Mouse (Mus musculus) liver, embryonic 13.5 days (tissue): Measurements from ENCODE around the gene Duoxa1. TPM values are rescaled to one million over a fixed set of nuclear protein-coding genes. Genes with fewer than 3 reads are reported as not detected.
"Not testable (repeated sequence)": the region's sequence is repeated elsewhere in the genome, so short reads cannot be mapped to it uniquely, and the experiment has no call there.

Experiments
- ATAC-seq: fragments of 200-750 bp; cut with Nextera tagmentation; 2 replicates; pipeline ENCODE4 v1.8.0; 2017; ENCODE audit warnings: low read depth, mild to moderate bottlenecking, moderate number of reproducible peaks, moderate library complexity
- DNase-seq: peaks from one replicate; pipeline ENCODE4 v3.0.0; 2022
- H3K27ac ChIP-seq: fragments of 300-500 bp; sonication (generic); 2 replicates; pipeline ENCODE4 v1.5.1; 2015; ENCODE audit warnings: moderate library complexity, mild to moderate bottlenecking, inconsistent platforms
- H3K27me3 ChIP-seq: fragments of 300-500 bp; sonication (generic); 2 replicates; pipeline ENCODE4 v1.6.1; 2015; ENCODE audit warnings: mild to moderate bottlenecking, inconsistent platforms
- H3K36me3 ChIP-seq: fragments of 300-500 bp; sonication (generic); 2 replicates; pipeline ENCODE4 v1.6.1; 2015; ENCODE audit warnings: mild to moderate bottlenecking, inconsistent platforms
- H3K4me1 ChIP-seq: fragments of 300-500 bp; sonication (generic); replicated peaks from 2 replicates; pipeline ENCODE4 v1.6.1; 2015; ENCODE audit warnings: inconsistent platforms
- H3K4me2 ChIP-seq: fragments of 300-500 bp; sonication (generic); 2 replicates; pipeline ENCODE4 v1.6.1; 2015; ENCODE audit warnings: inconsistent platforms, mild to moderate bottlenecking, moderate library complexity
- H3K4me3 ChIP-seq: fragments of 300-500 bp; sonication (generic); replicated peaks from 2 replicates; pipeline ENCODE4 v1.5.1; 2015; ENCODE audit warnings: mild to moderate bottlenecking, inconsistent platforms
- H3K9ac ChIP-seq: fragments of 300-500 bp; sonication (generic); 2 replicates; pipeline ENCODE4 v1.6.1; 2015; ENCODE audit warnings: mild to moderate bottlenecking, inconsistent platforms
- H3K9me3 ChIP-seq: fragments of 300-500 bp; sonication (generic); replicated peaks from 2 replicates; pipeline ENCODE4 v1.6.1; 2016; ENCODE audit warnings: inconsistent platforms
- WGBS: fragments of 180-500 bp; shearing (Covaris S2); methylation state at CpG from one replicate; pipeline ENCODE4 v1.1.7; 2015; ENCODE audit not compliant: insufficient replicate concordance; 5-methylcytosine and 5-hydroxymethylcytosine counted together
- polyA plus RNA-seq: library from polyadenylated mRNA; unstranded; fragments of >200 nt; fragmentation: Nextera tagmentation; extraction: Ambion mirVana; gene quantifications from 2 replicates; pipeline ENCODE4 v1.2.1, GENCODE M21; 2015

Duoxa1 gene
- polyA plus RNA-seq, 1 experiment from 2014 or later = not detected

GRCm38 (mm10) chr2:122351156-122351930, 37.8 kb upstream of the Duoxa1 start:
- no peak overlapping the region for H3K9ac ChIP-seq
- peaks cover 18% of the 10 kb centered on the region for H3K36me3 ChIP-seq
- 72% methylated on average over 5 of the region's 5 CpGs for WGBS
- ATAC-seq (no peak), DNase-seq (no peak)
- H3K4me1 ChIP-seq = peaks cover 38% of the 10 kb centered on the region
- H3K27me3 ChIP-seq = 0 out of 2 replicates have a peak, but pooled peaks cover 6% of the 10 kb centered on the region
- H3K9me3 ChIP-seq = no peaks in the 10 kb centered on the region
- H3K27ac ChIP-seq = no peak overlapping the region
- H3K4me3 ChIP-seq = no peak overlapping the region
- H3K4me2 ChIP-seq = no peak overlapping the region

- Histone ChIP-seq H3K4me3 (peak overlapping the region; percentile 73), H3K9ac (peak overlapping the region; percentile 82), H3K36me3 (peaks cover 9% of the 10 kb centered on the region; the same call in 1 of the 2 replicates), H3K4me2 (peak overlapping the region; percentile 91), H3K27me3 (0 out of 2 replicates have a peak, but pooled peaks cover 6% of the 10 kb centered on the region), H3K27ac (peak overlapping the region; percentile 78), H3K9me3 (no peaks in the 10 kb centered on the region), H3K4me1 (peaks cover 38% of the 10 kb centered on the region)
- DNase-seq (no peak), ATAC-seq (peak; percentile 64)
- WGBS = 15% methylated on average over 14 of the region's 14 CpGs
Observed at GRCm38 (mm10) chr2:122349136-122349785, 35.7 kb upstream of the Duoxa1 start.

GRCm38 (mm10) chr2:122348531-122349131, 35.1 kb upstream of the Duoxa1 start:
- Histone ChIP-seq H3K27ac (peak overlapping the region; percentile 78), H3K4me3 (peak overlapping the region; percentile 73), H3K27me3 (0 out of 2 replicates have a peak, but pooled peaks cover 6% of the 10 kb centered on the region), H3K4me1 (peaks cover 35% of the 10 kb centered on the region), H3K36me3 (peaks cover 3% of the 10 kb centered on the region; the same call in 1 of the 2 replicates), H3K9me3 (no peaks in the 10 kb centered on the region), H3K9ac (peak overlapping the region; percentile 82), H3K4me2 (peak overlapping the region; percentile 91)
- DNase-seq (peak; percentile 73), ATAC-seq (peak; percentile 90)
- under 1% methylated on average over 59 of the region's 63 CpGs for WGBS

- ATAC-seq (no peak), DNase-seq (no peak)
- H3K9ac ChIP-seq = no peak overlapping the region
- H3K4me1 ChIP-seq = peaks cover 33% of the 10 kb centered on the region
- H3K27me3 ChIP-seq = 0 out of 2 replicates have a peak, but pooled peaks cover 6% of the 10 kb centered on the region
- H3K36me3 ChIP-seq = no peaks in the 10 kb centered on the region
- no peaks in the 10 kb centered on the region for H3K9me3 ChIP-seq
- WGBS = 64% methylated on average over 3 of the region's 3 CpGs
- no peak overlapping the region for H3K27ac ChIP-seq
- H3K4me2 ChIP-seq = no peak overlapping the region
- no peak overlapping the region for H3K4me3 ChIP-seq
Observed at GRCm38 (mm10) chr2:122347257-122347656, 33.7 kb upstream of the Duoxa1 start.

- peaks cover 33% of the 10 kb centered on the region for H3K4me1 ChIP-seq
- WGBS = 84% methylated on average over 6 of the region's 6 CpGs
- not testable (repeated sequence) for H3K9me3 ChIP-seq, H3K4me3 ChIP-seq, H3K9ac ChIP-seq, ATAC-seq, H3K36me3 ChIP-seq, H3K27ac ChIP-seq, DNase-seq, H3K4me2 ChIP-seq
- 0 out of 2 replicates have a peak, but pooled peaks cover 12% of the 10 kb centered on the region for H3K27me3 ChIP-seq
Observed at GRCm38 (mm10) chr2:122346164-122346563, 32.6 kb upstream of the Duoxa1 start.

GRCm38 (mm10) chr2:122345106-122345893, 31.8 kb upstream of the Duoxa1 start:
- no peak for ATAC-seq
- H3K4me1 ChIP-seq = peaks cover 25% of the 10 kb centered on the region
- no peak overlapping the region for H3K4me3 ChIP-seq
- H3K27me3 ChIP-seq = 0 out of 2 replicates have a peak, but pooled peaks cover 15% of the 10 kb centered on the region
- no peak overlapping the region for H3K27ac ChIP-seq
- H3K9me3 ChIP-seq = no peaks in the 10 kb centered on the region
- no peak overlapping the region for H3K9ac ChIP-seq
- no peak overlapping the region for H3K4me2 ChIP-seq
- H3K36me3 ChIP-seq = no peaks in the 10 kb centered on the region
- 67% methylated on average over 6 of the region's 6 CpGs for WGBS
- no peak for DNase-seq

- no peak for DNase-seq
- Histone ChIP-seq H3K27me3 (peaks cover 35% of the 10 kb centered on the region), H3K27ac (no peak overlapping the region), H3K9me3 (no peaks in the 10 kb centered on the region), H3K4me3 (no peak overlapping the region), H3K4me2 (no peak overlapping the region), H3K9ac (no peak overlapping the region), H3K36me3 (no peaks in the 10 kb centered on the region), H3K4me1 (no peaks in the 10 kb centered on the region)
- 53% methylated on average over 21 of the region's 21 CpGs for WGBS
- ATAC-seq = 0 out of 2 replicates have a peak, but pooled peaks have one; percentile 12
Observed at GRCm38 (mm10) chr2:122337291-122337690, 23.8 kb upstream of the Duoxa1 start.

GRCm38 (mm10) chr2:122334170-122334569, 20.6 kb upstream of the Duoxa1 start:
- Histone ChIP-seq H3K4me1 (no peaks in the 10 kb centered on the region), H3K9ac (no peak overlapping the region), H3K27ac (no peak overlapping the region), H3K4me2 (no peak overlapping the region), H3K9me3 (no peaks in the 10 kb centered on the region), H3K27me3 (peaks cover 21% of the 10 kb centered on the region), H3K36me3 (no peaks in the 10 kb centered on the region), H3K4me3 (no peak overlapping the region)
- WGBS = 40% methylated on average over 3 of the region's 3 CpGs
- ATAC-seq = no peak
- no peak for DNase-seq

GRCm38 (mm10) chr2:122332222-122332621, 18.7 kb upstream of the Duoxa1 start:
- 71% methylated on average over 3 of the region's 3 CpGs for WGBS
- Histone ChIP-seq H3K9ac (no peak overlapping the region), H3K27ac (no peak overlapping the region), H3K4me1 (no peaks in the 10 kb centered on the region), H3K4me3 (no peak overlapping the region), H3K9me3 (no peaks in the 10 kb centered on the region), H3K4me2 (no peak overlapping the region), H3K36me3 (no peaks in the 10 kb centered on the region), H3K27me3 (peaks cover 6% of the 10 kb centered on the region)
- no peak for DNase-seq
- ATAC-seq = no peak

- not testable (repeated sequence) for DNase-seq, H3K27ac ChIP-seq, ATAC-seq, H3K4me3 ChIP-seq, H3K4me1 ChIP-seq, H3K27me3 ChIP-seq, H3K9ac ChIP-seq, H3K4me2 ChIP-seq, H3K9me3 ChIP-seq, H3K36me3 ChIP-seq
- WGBS = 57% methylated on average over 6 of the region's 6 CpGs
Observed at GRCm38 (mm10) chr2:122330317-122330716, 16.8 kb upstream of the Duoxa1 start.
